In genomic region chr4:125126761-125127160, GRCm38 (mm10) we compare ENCODE assay signal across 8 mouse cellular contexts. TPM values are rescaled to one million over a fixed set of nuclear protein-coding genes. Genes with fewer than 3 reads are reported as not detected.
A peak's percentile ranks its signal among the peaks of the same experiment; 100 is the strongest.
DNase-seq lines count a peak whose midpoint lies in the region; ATAC-seq and TF ChIP-seq lines count a peak whose summit lies in the region.

No protein-coding gene starts in this region.

- peak overlapping the region; percentile 86 for H3K27ac ChIP-seq in liver, adult 2 months (replicated peaks; ENCODE audit: insufficient read depth, low read depth, low read length)
- no peak overlapping the region for H3K27ac ChIP-seq in embryonic facial prominence, embryonic 13.5 days
- no peak overlapping the region for H3K27ac ChIP-seq in intestine, embryonic 14.5 days (ENCODE audit: low read depth)

- peak overlapping the region; percentile 70 for H3K4me3 ChIP-seq in liver, adult 2 months (ENCODE audit: insufficient read depth, low read depth, low read length)
- H3K4me3 ChIP-seq in embryonic facial prominence, embryonic 13.5 days = peak overlapping the region; percentile 72
- H3K4me3 ChIP-seq in intestine, embryonic 14.5 days (ENCODE audit: low read depth, low read length) = peak overlapping the region; percentile 60
- H3K4me3 ChIP-seq in myocyte = peak overlapping the region; percentile 91

- peaks cover 32% of the 10 kb centered on the region for H3K4me1 ChIP-seq in liver, adult 2 months (ENCODE audit: control insufficient read depth, insufficient read depth, low read length)
- H3K4me1 ChIP-seq in embryonic facial prominence, embryonic 13.5 days = peaks cover 45% of the 10 kb centered on the region
- peaks cover 15% of the 10 kb centered on the region; the same call in 1 of the 2 replicates for H3K4me1 ChIP-seq in intestine, embryonic 14.5 days (replicated peaks; ENCODE audit: control insufficient read depth, insufficient read depth, low read length)

- no peak for ATAC-seq in embryonic facial prominence, embryonic 13.5 days (ENCODE audit: insufficient number of reproducible peaks, insufficient read depth, low FRiP score, low TSS enrichment, low read depth)
- no peak for ATAC-seq in intestine, embryonic 14.5 days (replicated peaks; ENCODE audit: low FRiP score, low TSS enrichment, low read depth)

- peak overlapping the region; percentile 36 for H3ac ChIP-seq in myocyte (ENCODE audit: control insufficient read depth, insufficient read length)

- no peak for TF ChIP-seq POLR2A in liver, adult 2 months (IDR thresholded peaks at IDR 0.05; ENCODE audit: extremely low read depth, insufficient read depth, low read length)
- TF ChIP-seq POLR2A in myocyte (IDR thresholded peaks at IDR 0.05; ENCODE audit: insufficient read length, low read depth) = peak; percentile 11

- peaks cover 2% of the 10 kb centered on the region; the same call in 1 of the 2 replicates for H3K36me3 ChIP-seq in liver, adult 2 months (ENCODE audit: control insufficient read depth, insufficient read depth, low read length)
- H3K36me3 ChIP-seq in embryonic facial prominence, embryonic 13.5 days = no peaks in the 10 kb centered on the region
- no peaks in the 10 kb centered on the region for H3K36me3 ChIP-seq in intestine, embryonic 14.5 days (ENCODE audit: control insufficient read depth, insufficient read depth, low read length)
- no peaks in the 10 kb centered on the region for H3K36me3 ChIP-seq in myocyte (ENCODE audit: control insufficient read depth, insufficient read depth)

- no peaks in the 10 kb centered on the region for H3K27me3 ChIP-seq in liver, adult 2 months (ENCODE audit: control insufficient read depth, insufficient read depth, low read length)
- H3K27me3 ChIP-seq in embryonic facial prominence, embryonic 13.5 days = peaks cover 30% of the 10 kb centered on the region
- H3K27me3 ChIP-seq in intestine, embryonic 14.5 days (replicated peaks; ENCODE audit: control insufficient read depth, insufficient read depth, low read length) = 0 out of 2 replicates have a peak, but pooled peaks cover 6% of the 10 kb centered on the region
- no peaks in the 10 kb centered on the region for H3K27me3 ChIP-seq in myocyte (ENCODE audit: control insufficient read depth, insufficient read depth, insufficient read length)

- 67% methylated on average over 7 of the region's 7 CpGs for WGBS in liver, adult 2 months
- 78% methylated on average over 7 of the region's 7 CpGs for WGBS in embryonic facial prominence, embryonic 13.5 days
- WGBS in intestine, embryonic 14.5 days = 81% methylated on average over 7 of the region's 7 CpGs

- no peaks in the 10 kb centered on the region; the same call in 1 of the 2 replicates for H3K79me2 ChIP-seq in liver, adult 2 months (ENCODE audit: control insufficient read depth, insufficient read depth, low read length)
- H3K79me2 ChIP-seq in myocyte (ENCODE audit: control insufficient read depth, insufficient read depth) = peaks cover 39% of the 10 kb centered on the region

- H3K9me3 ChIP-seq in embryonic facial prominence, embryonic 13.5 days = no peaks in the 10 kb centered on the region
- H3K9me3 ChIP-seq in intestine, embryonic 14.5 days (ENCODE audit: control insufficient read depth, low read length) = no peaks in the 10 kb centered on the region

- DNase-seq in liver, adult 2 months (ENCODE audit: extremely low read depth, low read depth, low spot score) = no peak
- DNase-seq in liver = no peak
- DNase-seq in intestine, embryonic 14.5 days (ENCODE audit: low spot score) = no peak
- DNase-seq in ovary, postnatal 36 days (ENCODE audit: low spot score) = no peak
- no peak for DNase-seq in adrenal gland, postnatal 36 days
- DNase-seq in kidney, postnatal 4 days = no peak

- TF ChIP-seq CTCF in liver, adult 2 months (IDR thresholded peaks at IDR 0.05; ENCODE audit: low read depth, low read length) = no peak

- peak overlapping the region; percentile 98 for H3K4me2 ChIP-seq in embryonic facial prominence, embryonic 13.5 days
- peak overlapping the region; percentile 93 for H3K4me2 ChIP-seq in intestine, embryonic 14.5 days (ENCODE audit: low read length)
- H3K4me2 ChIP-seq in myocyte (ENCODE audit: low read depth) = peak overlapping the region; percentile 99

- no peak overlapping the region; the same call in 1 of the 2 replicates for H3K9ac ChIP-seq in liver, adult 2 months (ENCODE audit: low read depth, low read length)
- H3K9ac ChIP-seq in embryonic facial prominence, embryonic 13.5 days = no peak overlapping the region; the same call in 1 of the 2 replicates
- H3K9ac ChIP-seq in intestine, embryonic 14.5 days (ENCODE audit: low read length) = no peak overlapping the region

TF ChIP-seq in myocyte, 11 proteins besides CTCF, POLR2A, EP300 and RAD21:
- TF ChIP-seq MAX (IDR thresholded peaks at IDR 0.05; ENCODE audit: low read depth) = no peak
- TF ChIP-seq MYOD1 (IDR thresholded peaks at IDR 0.05; ENCODE audit: control insufficient read depth in 1 of 3, insufficient read length in 2 of 3, low read depth in 2 of 3) = no peak
- no peak for TF ChIP-seq USF1 (IDR thresholded peaks at IDR 0.05; ENCODE audit: low read depth)
- TF ChIP-seq REST (IDR thresholded peaks at IDR 0.05; ENCODE audit: insufficient read depth, insufficient read length) = no peak
- TF ChIP-seq TCF3 (IDR thresholded peaks at IDR 0.05; ENCODE audit: insufficient read length, low read depth) = no peak
- TF ChIP-seq CEBPB (IDR thresholded peaks at IDR 0.05; ENCODE audit: insufficient read depth, poor library complexity, severe bottlenecking) = no peak
- TF ChIP-seq E2F4 (IDR thresholded peaks at IDR 0.05; ENCODE audit: insufficient read depth) = no peak
- TF ChIP-seq SRF (IDR thresholded peaks at IDR 0.05; ENCODE audit: control insufficient read depth, insufficient read length, low read depth) = no peak
- TF ChIP-seq MYOG (IDR thresholded peaks at IDR 0.05; ENCODE audit: control insufficient read depth in 1 of 3, insufficient read depth in 1 of 3, insufficient read length in 2 of 3, low read depth in 2 of 3) = no peak
- no peak for TF ChIP-seq POLR2AphosphoS2 (IDR thresholded peaks at IDR 0.05; ENCODE audit: insufficient read length, low read depth)
- no peak for TF ChIP-seq TCF12 (IDR thresholded peaks at IDR 0.05; ENCODE audit: insufficient read depth, poor library complexity, severe bottlenecking)

RNA-seq across cellular contexts. Expression of gene Zc3h12a, which starts 0.9 kb away (rescaled TPM):
- total RNA-seq in liver, adult 2 months (2014; rRNA removed) = 0.67 and 0.74 TPM in 2 replicates
- 2.4 and 3.0 TPM in 2 replicates for polyA plus RNA-seq in liver, adult 2 months (2012; rRNA removed)
- polyA plus RNA-seq in embryonic facial prominence, embryonic 13.5 days (2015; fragmentation: Nextera tagmentation; extraction: Ambion mirVana) = 0.70 and 0.80 TPM in 2 replicates
- 0.81 and 1.2 TPM in 2 replicates for polyA plus RNA-seq in intestine, embryonic 14.5 days (2014; fragmentation: Nextera tagmentation; extraction: Ambion mirVana)
- 5.9 TPM for polyA plus RNA-seq in myocyte (2012; fragmentation: generic; extraction: Trizol)
- 1 to 10 TPM; 5.8 to 7.6 TPM for total RNA-seq in adrenal gland, postnatal 36 days (2021)

RNA-seq across cellular contexts. Expression of gene Meaf6, which starts 41.8 kb away (rescaled TPM):
- 4.7 and 4.9 TPM in 2 replicates for total RNA-seq in liver, adult 2 months (2014; rRNA removed)
- polyA plus RNA-seq in liver, adult 2 months (2012; rRNA removed) = 5.2 and 5.9 TPM in 2 replicates
- polyA plus RNA-seq in embryonic facial prominence, embryonic 13.5 days (2015; fragmentation: Nextera tagmentation; extraction: Ambion mirVana) = 71.2 and 79.9 TPM in 2 replicates
- polyA plus RNA-seq in intestine, embryonic 14.5 days (2014; fragmentation: Nextera tagmentation; extraction: Ambion mirVana) = 60.2 and 63.0 TPM in 2 replicates
- 19.3 TPM for polyA plus RNA-seq in myocyte (2012; fragmentation: generic; extraction: Trizol)
- total RNA-seq in adrenal gland, postnatal 36 days (2021) = 10 to 100 TPM; 30.3 to 36.2 TPM
